17 mouse cellular contexts compared by ENCODE assay signal in genomic region chr1:77441987-77442386, GRCm38 (mm10).
DNase-seq lines count a peak whose midpoint lies in the region; ATAC-seq and TF ChIP-seq lines count a peak whose summit lies in the region.
"Had no signal": no experiment of that assay in that cellular context is flagged by ENCODE, and none has a peak within 500 bp of the region (broad histone marks: within the 10 kb centered on the region; RNA-seq: fewer than 3 reads in every experiment).

No protein-coding gene starts in this region.

- H3K9me3 ChIP-seq in liver, embryonic 11.5 days (ENCODE audit: control insufficient read depth, low read length) = no peaks in the 10 kb centered on the region
- H3K9me3 ChIP-seq in lung, embryonic 16.5 days (ENCODE audit: control insufficient read depth, low read length) = no peaks in the 10 kb centered on the region
- no peaks in the 10 kb centered on the region for H3K9me3 ChIP-seq in stomach, postnatal 0 days (ENCODE audit: control insufficient read depth, low read length)
- H3K9me3 ChIP-seq: embryonic facial prominence, embryonic 10.5 days; midbrain, embryonic 10.5 days; neural tube, embryonic 12.5 days had no signal

- 53% methylated on average over 4 of the region's 4 CpGs for WGBS in liver, adult 2 months
- WGBS in liver, embryonic 11.5 days = 17% methylated on average over 4 of the region's 4 CpGs
- whole genome bisulfite sequencing in lung, embryonic 16.5 days = 2% methylated on average over 4 of the region's 4 CpGs
- WGBS in stomach, postnatal 0 days = 13% methylated on average over 4 of the region's 4 CpGs

- no peaks in the 10 kb centered on the region for H3K4me1 ChIP-seq in liver, adult 2 months (ENCODE audit: control insufficient read depth, insufficient read depth, low read length)
- no peaks in the 10 kb centered on the region for H3K4me1 ChIP-seq in liver, embryonic 11.5 days (replicated peaks; ENCODE audit: control insufficient read depth, insufficient read depth, low read length)
- H3K4me1 ChIP-seq in lung, embryonic 16.5 days (replicated peaks; ENCODE audit: control insufficient read depth, insufficient read depth, low read length) = 0 out of 2 replicates have a peak, but pooled peaks cover 2% of the 10 kb centered on the region
- H3K4me1 ChIP-seq in stomach, postnatal 0 days (replicated peaks; ENCODE audit: control insufficient read depth, insufficient read depth) = no peaks in the 10 kb centered on the region

- no peak overlapping the region for H3K9ac ChIP-seq in liver, adult 2 months (ENCODE audit: low read depth, low read length)
- no peak overlapping the region for H3K9ac ChIP-seq in liver, embryonic 11.5 days (ENCODE audit: low read depth, low read length)
- no peak overlapping the region for H3K9ac ChIP-seq in lung, embryonic 16.5 days (ENCODE audit: low read length)
- H3K9ac ChIP-seq in stomach, postnatal 0 days (ENCODE audit: low read length) = no peak overlapping the region
- H3K9ac ChIP-seq: liver, embryonic 14.5 days; neural tube, embryonic 12.5 days had no signal

- ATAC-seq in liver, embryonic 11.5 days (replicated peaks; ENCODE audit: low FRiP score) = no peak
- ATAC-seq in lung, embryonic 16.5 days (ENCODE audit: low read depth) = peak; percentile 85
- ATAC-seq in stomach, postnatal 0 days (ENCODE audit: low FRiP score, low TSS enrichment) = peak; percentile 62; the same call in 1 of the 2 replicates

- no peak for TF ChIP-seq EP300 in stomach, postnatal 0 days (optimal IDR thresholded peaks at IDR 0.05)

- intact Hi-C loops in heart, postnatal 14 days (cut with DNase I) = no loop called here

- no peak overlapping the region for H3K4me2 ChIP-seq in liver, embryonic 11.5 days
- no peak overlapping the region for H3K4me2 ChIP-seq in lung, embryonic 16.5 days (ENCODE audit: low read depth, low read length)
- no peak overlapping the region for H3K4me2 ChIP-seq in stomach, postnatal 0 days (replicated peaks; ENCODE audit: low read depth)
- H3K4me2 ChIP-seq: neural tube, embryonic 12.5 days had no signal

- H3K27ac ChIP-seq in liver, adult 2 months (replicated peaks; ENCODE audit: insufficient read depth, low read depth, low read length) = no peak overlapping the region
- H3K27ac ChIP-seq in liver, embryonic 11.5 days (ENCODE audit: low read depth, low read length) = no peak overlapping the region
- H3K27ac ChIP-seq in lung, embryonic 16.5 days (ENCODE audit: low read length) = peak overlapping the region; percentile 52; the same call in 1 of the 2 replicates
- H3K27ac ChIP-seq in stomach, postnatal 0 days (replicated peaks) = no peak overlapping the region
- H3K27ac ChIP-seq: embryonic facial prominence, embryonic 10.5 days; liver, embryonic 14.5 days; midbrain, embryonic 10.5 days; neural tube, embryonic 12.5 days had no signal

- no peaks in the 10 kb centered on the region for H3K36me3 ChIP-seq in liver, adult 2 months (ENCODE audit: control insufficient read depth, insufficient read depth, low read length)
- H3K36me3 ChIP-seq in liver, embryonic 11.5 days (ENCODE audit: control insufficient read depth, insufficient read depth, low read length) = no peaks in the 10 kb centered on the region
- no peaks in the 10 kb centered on the region for H3K36me3 ChIP-seq in lung, embryonic 16.5 days (ENCODE audit: control insufficient read depth, insufficient read depth, low read length)
- no peaks in the 10 kb centered on the region for H3K36me3 ChIP-seq in stomach, postnatal 0 days (ENCODE audit: control insufficient read depth, insufficient read depth, low read length)

- H3K79me2 ChIP-seq in liver, adult 2 months (ENCODE audit: control insufficient read depth, insufficient read depth, low read length) = no peaks in the 10 kb centered on the region

- peak; percentile 92 for DNase-seq in heart, adult 11 months
- no peak for DNase-seq in heart, postnatal 14 days
- DNase-seq in liver, adult 2 months (ENCODE audit: extremely low read depth, low read depth, low spot score) = peak; percentile 11
- DNase-seq in liver, embryonic 11.5 days (ENCODE audit: low spot score) = no peak
- no peak for DNase-seq in stomach, postnatal 0 days (ENCODE audit: low spot score)
- no peak for DNase-seq in testis, postnatal 10 days (ENCODE audit: low spot score)
- no peak for DNase-seq in retina, embryonic 14.5 days (ENCODE audit: low spot score)
- DNase-seq: B cell, adult 2 months; cerebellum, adult 8-10 months; kidney, adult 18-20 months; retina, postnatal 1 day; thymus, postnatal 14 days had no signal

- no peak for TF ChIP-seq POLR2A in liver, adult 2 months (IDR thresholded peaks at IDR 0.05; ENCODE audit: extremely low read depth, insufficient read depth, low read length)

- TF ChIP-seq CTCF in liver, adult 2 months (IDR thresholded peaks at IDR 0.05; ENCODE audit: low read depth, low read length) = no peak
- TF ChIP-seq CTCF in stomach, postnatal 0 days (IDR thresholded peaks at IDR 0.05; ENCODE audit: low read depth) = no peak

- H3K4me3 ChIP-seq in liver, adult 2 months (ENCODE audit: insufficient read depth, low read depth, low read length) = no peak overlapping the region
- H3K4me3 ChIP-seq in liver, embryonic 11.5 days (ENCODE audit: low read depth, low read length) = no peak overlapping the region
- H3K4me3 ChIP-seq in lung, embryonic 16.5 days (ENCODE audit: low read length) = no peak overlapping the region
- no peak overlapping the region for H3K4me3 ChIP-seq in stomach, postnatal 0 days (ENCODE audit: low read depth, low read length)
- H3K4me3 ChIP-seq: embryonic facial prominence, embryonic 10.5 days; midbrain, embryonic 10.5 days; neural tube, embryonic 12.5 days had no signal

- H3K27me3 ChIP-seq in liver, adult 2 months (ENCODE audit: control insufficient read depth, insufficient read depth, low read length) = no peaks in the 10 kb centered on the region
- H3K27me3 ChIP-seq in liver, embryonic 11.5 days (replicated peaks; ENCODE audit: control insufficient read depth, insufficient read depth, low read length) = no peaks in the 10 kb centered on the region
- H3K27me3 ChIP-seq in lung, embryonic 16.5 days (ENCODE audit: control insufficient read depth, insufficient read depth, low read depth, low read length) = no peaks in the 10 kb centered on the region
- no peaks in the 10 kb centered on the region for H3K27me3 ChIP-seq in stomach, postnatal 0 days (ENCODE audit: control insufficient read depth, insufficient read depth, low read length)
- H3K27me3 ChIP-seq: neural tube, embryonic 12.5 days had no signal

Comparison
In these comparisons a context has a peak if more than half of its experiments do, and no peak if none do; other contexts are left out.
1. DNase-seq: peak in heart, adult 11 months (single experiment) and liver, adult 2 months (single experiment); none in heart, postnatal 14 days (0 of 2), liver, embryonic 11.5 days (single experiment), stomach, postnatal 0 days (single experiment), testis, postnatal 10 days (single experiment) and retina, embryonic 14.5 days (single experiment).